Mouse (Mus musculus) CD8-positive naive resting alpha-beta T cell, adult 2 months (primary cell): ENCODE results near the gene Crtam.

Experiments
- DNase-seq, 2 experiments: peaks; one replicate each; pipeline ENCODE4 v3.0.0; 2022; ENCODE audit warnings: low read depth in 2 of 2, low spot score in 2 of 2

Gene Crtam

GRCm38 (mm10) chr9:41011512-41012436 is 7.3 kb upstream of the Crtam start:
- DNase-seq: no peak

GRCm38 (mm10) chr9:41007785-41008184 is 3.4 kb upstream of the Crtam start:
- DNase-seq: no peak

DNA sequence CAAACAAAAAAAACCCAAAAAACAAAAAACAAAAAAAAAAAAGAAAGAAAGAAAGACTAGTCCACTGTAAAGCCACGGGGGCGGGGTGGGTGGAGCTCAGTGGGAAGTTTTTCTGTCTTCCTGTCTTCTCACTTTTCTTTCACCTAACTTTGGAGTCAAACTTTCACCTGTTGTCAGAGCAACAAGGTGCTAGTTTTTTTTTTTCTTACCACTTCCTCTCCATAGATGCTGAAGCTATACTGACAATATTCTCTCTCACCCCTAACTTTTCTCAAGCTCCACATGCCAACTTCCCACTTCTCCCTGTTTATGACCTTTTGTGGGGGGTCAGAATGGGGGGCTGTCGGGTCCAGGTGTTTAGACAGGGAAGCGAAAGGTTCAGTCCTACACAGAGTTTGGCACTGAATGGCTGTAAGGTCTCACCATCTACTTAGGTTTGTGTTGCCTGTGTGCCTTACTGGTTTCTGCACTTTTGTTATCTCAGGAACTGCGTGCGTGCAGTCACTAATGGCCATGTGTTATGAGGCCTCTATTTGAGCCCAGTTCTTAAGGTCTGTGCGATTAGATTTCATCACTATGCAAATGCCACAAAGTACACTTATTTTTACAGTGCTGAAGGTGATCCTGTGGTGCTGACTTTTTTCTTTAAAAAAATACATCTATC is 7.2 kb downstream of the Crtam start:
- DNase-seq: peak in 1 of 2 experiments; percentile 27

GRCm38 (mm10) chr9:40994075-40994474 is 10.4 kb downstream of the Crtam start:
- DNase-seq: peak; percentile 1 to 14

- DNase-seq: no peak
Observed at GRCm38 (mm10) chr9:40991511-40991910, 12.9 kb downstream of the Crtam start.

DNA sequence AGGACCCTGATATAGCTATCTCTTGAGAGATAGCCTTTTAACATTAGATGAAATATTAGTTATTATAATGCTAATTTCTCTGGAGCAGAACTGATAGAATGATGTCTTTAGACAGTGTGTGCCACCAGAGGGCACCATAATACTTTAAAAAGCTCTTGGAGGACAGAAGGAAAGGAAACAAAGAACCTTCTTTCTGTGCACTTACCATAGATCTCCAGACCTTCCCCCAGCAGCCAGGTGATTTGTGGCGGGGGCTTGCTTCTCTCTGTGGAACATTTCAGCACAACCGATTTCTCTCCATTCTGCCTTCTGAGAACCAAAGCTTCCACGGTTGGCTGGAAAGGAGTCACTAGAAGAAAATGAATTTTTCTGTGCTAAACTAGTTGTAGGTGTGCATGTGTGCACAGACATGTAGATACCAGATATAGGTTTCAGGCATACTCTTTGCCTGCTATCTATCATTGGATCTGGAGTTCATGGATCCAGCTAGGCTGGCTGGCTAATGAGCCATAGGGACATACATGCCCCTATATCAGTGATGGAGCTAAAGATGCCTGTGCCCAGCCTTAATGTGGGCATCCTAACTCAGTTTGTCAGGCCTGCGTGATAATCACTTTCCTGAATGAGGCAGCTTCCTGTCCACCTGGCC is 14.4 kb downstream of the Crtam start:
- DNase-seq: peak; percentile 38 to 60

DNA sequence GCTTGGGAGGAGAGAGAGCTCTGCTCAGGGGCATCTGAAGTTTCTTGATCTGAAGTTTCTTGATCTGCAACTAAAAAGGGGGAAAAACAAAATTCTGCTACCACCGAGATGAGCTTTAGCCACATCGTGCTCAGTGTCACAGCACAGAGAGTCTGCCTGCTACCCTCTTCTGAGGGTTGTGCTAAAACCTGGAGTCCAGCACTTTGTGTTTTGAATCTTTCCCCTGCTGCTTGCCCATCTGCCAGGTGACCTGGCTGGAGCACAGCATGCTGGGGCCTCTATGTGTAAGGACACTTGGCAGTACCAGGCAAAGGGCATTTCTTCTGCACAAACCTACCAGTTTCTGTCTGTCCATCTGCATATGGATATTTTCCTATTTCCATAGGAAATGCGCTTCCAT is 20.1 kb downstream of the Crtam start:
- no peak for DNase-seq

DNA sequence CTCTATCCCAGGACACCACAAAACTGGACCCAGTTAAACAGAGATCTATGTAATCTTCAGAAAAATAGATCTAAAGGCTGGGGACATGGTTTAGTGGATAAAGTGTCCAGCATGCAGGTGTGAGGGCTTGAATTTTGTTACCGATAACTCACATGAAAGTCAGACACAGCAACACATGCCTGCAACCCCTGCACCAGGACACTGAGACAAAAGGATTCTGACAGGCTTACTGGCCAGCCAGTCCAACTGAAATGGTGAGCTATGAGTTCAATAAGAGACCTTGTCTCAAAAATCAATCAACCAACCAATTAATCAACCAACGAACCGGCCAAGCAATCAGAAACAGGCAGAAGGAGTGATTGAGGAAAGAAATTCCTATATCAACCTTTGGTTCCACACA is 20.7 kb downstream of the Crtam start:
- no peak for DNase-seq

DNA sequence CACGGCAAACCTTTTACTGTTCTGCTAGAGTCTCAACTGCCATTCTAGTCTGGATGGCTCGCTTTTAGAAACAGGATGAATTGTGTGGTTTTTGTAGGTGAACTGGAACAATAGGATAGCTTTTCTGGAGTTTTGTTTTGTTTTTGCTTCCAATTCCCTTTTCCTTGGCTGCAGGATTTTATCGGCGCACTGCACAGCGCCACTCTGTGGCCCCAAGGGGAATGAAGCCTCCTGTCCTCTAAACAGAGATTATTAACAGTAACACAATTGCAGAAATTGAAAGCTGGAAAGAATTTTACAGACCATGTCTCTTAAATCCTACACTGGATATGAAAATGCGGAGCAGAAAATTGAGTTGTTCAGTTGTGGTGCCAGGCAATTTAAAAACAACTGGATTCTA is 21.9 kb downstream of the Crtam start:
- DNase-seq: no peak

DNA sequence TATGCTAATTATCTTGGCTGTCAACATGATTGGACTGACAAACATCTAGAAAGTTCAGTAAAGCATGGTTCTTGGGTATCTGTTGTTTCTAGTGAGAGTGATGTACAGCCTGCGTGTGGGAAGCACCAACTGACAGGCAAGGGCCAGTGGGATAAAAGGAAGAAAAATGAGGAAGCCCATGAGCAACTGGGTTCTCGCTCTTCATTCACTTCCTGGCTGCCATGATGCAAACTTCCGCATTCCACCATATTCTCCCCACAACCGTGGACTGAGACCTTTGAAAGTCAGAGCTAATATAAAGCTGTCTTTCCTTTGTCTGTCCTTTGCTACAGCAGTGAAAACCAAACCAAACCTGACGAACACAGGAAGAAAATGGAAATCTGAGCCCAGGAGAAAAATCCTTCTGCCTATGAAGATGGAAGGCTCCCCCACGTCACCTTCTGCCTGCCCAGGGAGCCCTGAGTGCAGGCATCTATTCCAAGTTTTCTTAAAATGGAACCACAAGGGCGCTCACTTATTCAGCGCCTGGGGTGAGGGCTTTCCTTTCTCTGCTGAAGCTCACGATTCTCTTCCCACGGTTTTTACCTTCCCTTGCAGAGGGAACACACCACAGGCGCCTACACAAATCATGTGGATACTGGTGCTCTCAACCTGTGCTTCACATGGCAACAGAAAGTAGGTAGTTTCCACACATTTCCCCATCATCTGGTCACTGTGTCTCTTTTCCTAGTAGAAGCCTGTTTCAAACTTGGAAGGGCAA is 30.2 kb downstream of the Crtam start:
- DNase-seq: no peak

DNA sequence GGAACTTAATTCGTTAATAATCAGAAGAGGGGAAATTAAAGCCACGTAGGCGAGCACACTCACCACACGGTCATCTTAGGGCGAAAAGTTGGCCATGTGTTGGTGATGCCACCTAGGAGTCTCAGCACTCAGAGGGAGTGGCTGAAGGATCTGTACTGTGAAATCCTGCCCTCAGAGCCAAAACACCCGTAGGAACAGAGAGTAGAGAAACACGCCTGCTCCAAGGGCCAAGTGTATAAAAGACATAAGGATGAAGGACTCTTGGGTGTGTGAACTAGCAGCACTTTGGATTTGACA is 40.1 kb downstream of the Crtam start:
- no peak for DNase-seq

GRCm38 (mm10) chr9:40963586-40964417 is 40.6 kb downstream of the Crtam start, which contains the start of gene Jhy:
Gene Jhy (minus strand): TSS chr9:40964118.
- DNase-seq: no peak

GRCm38 (mm10) chr9:40961401-40961800 is 43.0 kb downstream of the Crtam start:
- no peak for DNase-seq

GRCm38 (mm10) chr9:40949039-40949615 is 55.3 kb downstream of the Crtam start:
- DNase-seq: no peak

DNA sequence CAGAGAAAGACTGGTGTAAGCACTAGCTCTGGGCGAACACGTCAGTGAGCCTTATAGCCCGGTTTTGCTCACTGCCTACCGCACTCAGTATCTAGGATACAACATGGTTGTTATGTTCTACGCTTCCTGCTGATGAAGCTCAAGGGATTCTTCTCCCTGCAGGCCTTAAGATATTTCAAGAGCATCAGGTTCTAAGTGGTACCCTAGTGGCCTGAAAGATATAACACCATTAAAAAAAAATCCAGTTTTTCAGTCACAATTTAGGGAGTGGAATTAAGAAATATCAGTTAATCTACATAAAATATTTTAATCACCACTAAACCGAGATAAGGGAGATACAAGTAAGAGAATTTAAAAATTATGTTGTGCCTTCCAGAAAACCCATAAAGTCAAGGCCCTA is 56.0 kb downstream of the Crtam start:
- no peak for DNase-seq

DNA sequence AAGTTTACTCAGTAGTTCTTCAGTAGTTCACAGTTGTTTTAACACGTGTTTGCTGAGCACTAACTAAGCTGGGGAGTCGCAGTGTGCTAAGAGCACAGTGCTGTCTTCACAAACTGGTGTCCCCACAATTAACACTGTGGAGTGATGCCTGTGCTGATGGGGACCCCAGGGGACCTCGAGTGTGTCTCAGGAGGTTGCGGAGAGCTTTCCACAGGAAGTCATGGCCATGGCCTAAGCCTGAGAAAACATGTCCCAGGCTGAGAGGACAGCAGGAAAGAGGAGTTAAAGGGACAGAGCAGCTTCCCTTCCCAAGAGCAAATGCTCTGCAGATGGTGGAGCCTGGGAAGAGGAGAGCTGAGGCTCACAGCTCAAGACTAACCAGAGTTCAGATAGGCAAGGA is 57.3 kb downstream of the Crtam start:
- no peak for DNase-seq

DNA sequence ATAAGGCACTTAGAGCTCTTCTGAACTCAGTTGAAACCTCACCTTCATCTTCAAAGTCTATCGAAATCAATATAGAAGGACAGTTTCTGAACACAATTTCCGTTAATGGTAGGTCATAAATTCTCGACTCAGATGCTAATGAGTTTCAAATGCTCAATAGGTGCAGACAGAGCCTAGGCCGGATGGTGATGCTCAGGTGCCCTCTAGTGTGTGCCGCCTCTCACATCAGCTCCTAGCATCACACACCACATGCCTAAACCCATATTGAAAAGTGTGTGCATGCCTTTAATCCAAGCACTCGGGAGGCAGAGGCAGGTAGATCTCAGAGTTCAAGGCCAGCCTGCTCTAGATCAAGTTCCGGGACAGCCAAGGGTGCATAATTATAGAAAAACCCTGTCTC is 67.0 kb downstream of the Crtam start:
- DNase-seq: no peak

GRCm38 (mm10) chr9:40933323-40933722 is 71.1 kb downstream of the Crtam start:
- no peak for DNase-seq

GRCm38 (mm10) chr9:40927351-40927980 is 77.0 kb downstream of the Crtam start:
- no peak for DNase-seq
